Mouse (Mus musculus): ENCODE data around the gene Znhit2. TPM values are rescaled to one million over a fixed set of nuclear protein-coding genes. Genes with fewer than 3 reads are reported as not detected.
"Not testable (repeated sequence)": the region's sequence is repeated elsewhere in the genome, so short reads cannot be mapped to it uniquely, and the experiment has no call there.

Znhit2 gene
- polyA plus RNA-seq, 1 experiment = 58.9 TPM

DNA sequence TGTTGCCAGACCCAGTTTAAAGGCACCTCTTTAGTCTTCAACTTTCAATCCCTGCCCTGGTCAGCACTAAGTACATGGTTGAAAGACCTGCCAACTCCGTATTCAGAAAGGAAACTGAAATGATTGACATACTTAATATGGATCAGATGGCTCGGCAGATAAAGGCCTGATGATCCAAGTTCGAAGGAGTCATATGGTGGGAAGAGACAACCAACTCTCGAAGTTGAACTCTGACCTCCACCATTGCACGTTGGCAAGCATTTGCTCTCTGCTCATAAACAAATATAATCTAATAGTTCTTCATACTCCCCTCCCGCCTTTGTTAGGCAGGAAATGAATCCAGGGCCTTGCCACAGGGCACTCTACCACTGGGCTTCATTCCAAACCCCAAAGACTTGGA is 32.0 kb upstream of the Znhit2 start:
- no peak for TF ChIP-seq POLR2A (IDR thresholded peaks at IDR 0.05; ENCODE audit: extremely low read depth, insufficient read depth, low read length)
- TF ChIP-seq CTCF (IDR thresholded peaks at IDR 0.05; ENCODE audit: extremely low read depth, insufficient read depth, low read length) = no peak
- H3K4me3 ChIP-seq (ENCODE audit: insufficient read depth, low read length) = no peak overlapping the region
- H3K27ac ChIP-seq (ENCODE audit: insufficient read depth, low read length) = no peak overlapping the region
- H3K4me1 ChIP-seq (ENCODE audit: control insufficient read depth, insufficient read depth, low read length) = no peaks in the 10 kb centered on the region

DNA sequence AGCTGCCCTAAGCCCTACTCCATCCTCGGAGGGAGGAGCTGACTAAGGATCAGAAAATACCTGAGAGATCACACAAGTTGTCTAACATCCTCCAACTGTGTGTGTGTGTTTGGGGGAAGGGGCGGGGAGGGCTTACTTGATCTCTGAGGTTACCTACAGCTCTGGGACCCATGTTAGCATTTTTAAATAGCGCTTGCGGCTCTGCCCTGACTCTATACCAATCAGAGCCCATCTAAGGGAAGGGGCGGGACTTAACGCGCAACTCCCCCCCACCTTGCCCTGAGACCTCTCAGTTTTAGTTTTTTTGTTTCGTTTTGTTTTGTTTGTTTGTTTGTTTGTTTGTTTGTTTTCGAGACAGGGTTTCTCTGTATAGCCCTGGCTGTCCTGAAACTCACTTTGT is 31.6 kb upstream of the Znhit2 start:
- TF ChIP-seq POLR2A (IDR thresholded peaks at IDR 0.05; ENCODE audit: extremely low read depth, insufficient read depth, low read length) = no peak
- TF ChIP-seq CTCF (IDR thresholded peaks at IDR 0.05; ENCODE audit: extremely low read depth, insufficient read depth, low read length) = no peak
- Histone ChIP-seq H3K4me3 (ENCODE audit: insufficient read depth, low read length) (no peak overlapping the region), H3K27ac (ENCODE audit: insufficient read depth, low read length) (no peak overlapping the region), H3K4me1 (ENCODE audit: control insufficient read depth, insufficient read depth, low read length) (no peaks in the 10 kb centered on the region)

- Histone ChIP-seq H3K27ac (ENCODE audit: insufficient read depth, low read length) (no peak overlapping the region), H3K4me1 (ENCODE audit: control insufficient read depth, insufficient read depth, low read length) (no peaks in the 10 kb centered on the region), H3K4me3 (ENCODE audit: insufficient read depth, low read length) (no peak overlapping the region)
- TF ChIP-seq POLR2A (IDR thresholded peaks at IDR 0.05; ENCODE audit: extremely low read depth, insufficient read depth, low read length) = no peak
Observed at GRCm38 (mm10) chr19:6030520-6031280, 30.3 kb upstream of the Znhit2 start.

GRCm38 (mm10) chr19:6035966-6036585 is 24.9 kb upstream of the Znhit2 start:
- H3K27ac ChIP-seq (ENCODE audit: insufficient read depth, low read length) = no peak overlapping the region
- no peak for TF ChIP-seq CTCF (IDR thresholded peaks at IDR 0.05; ENCODE audit: extremely low read depth, insufficient read depth, low read length)
- no peak for TF ChIP-seq POLR2A (IDR thresholded peaks at IDR 0.05; ENCODE audit: extremely low read depth, insufficient read depth, low read length)
- no peaks in the 10 kb centered on the region for H3K4me1 ChIP-seq (ENCODE audit: control insufficient read depth, insufficient read depth, low read length)
- H3K4me3 ChIP-seq (ENCODE audit: insufficient read depth, low read length) = no peak overlapping the region

GRCm38 (mm10) chr19:6037695-6038094 is 23.3 kb upstream of the Znhit2 start:
- no peak overlapping the region for H3K4me3 ChIP-seq (ENCODE audit: insufficient read depth, low read length)
- no peak for TF ChIP-seq POLR2A (IDR thresholded peaks at IDR 0.05; ENCODE audit: extremely low read depth, insufficient read depth, low read length)
- no peak for TF ChIP-seq CTCF (IDR thresholded peaks at IDR 0.05; ENCODE audit: extremely low read depth, insufficient read depth, low read length)
- H3K4me1 ChIP-seq (ENCODE audit: control insufficient read depth, insufficient read depth, low read length) = no peaks in the 10 kb centered on the region
- H3K27ac ChIP-seq (ENCODE audit: insufficient read depth, low read length) = no peak overlapping the region

DNA sequence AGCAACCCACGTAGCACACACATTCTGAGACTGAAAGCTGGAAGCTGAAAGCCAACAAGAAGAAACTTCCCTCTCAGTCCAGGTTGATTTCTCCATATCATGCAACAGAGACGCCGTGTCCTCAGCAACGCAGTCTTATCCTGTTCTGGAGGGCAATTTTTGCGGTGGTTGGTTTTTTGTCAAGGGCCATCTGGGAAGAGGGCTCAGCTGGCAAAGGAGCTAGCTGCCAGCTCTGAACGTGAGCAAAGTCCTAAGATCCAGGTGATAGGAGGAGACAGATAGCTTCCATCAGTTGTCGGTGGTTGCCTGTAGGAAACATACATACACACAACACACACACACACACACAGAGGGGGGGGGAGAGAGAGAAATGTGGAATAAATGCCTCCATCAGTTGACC is 22.7 kb upstream of the Znhit2 start:
- TF ChIP-seq CTCF (IDR thresholded peaks at IDR 0.05; ENCODE audit: extremely low read depth, insufficient read depth, low read length) (no peak), POLR2A (IDR thresholded peaks at IDR 0.05; ENCODE audit: extremely low read depth, insufficient read depth, low read length) (no peak)
- Histone ChIP-seq H3K4me1 (ENCODE audit: control insufficient read depth, insufficient read depth, low read length) (no peaks in the 10 kb centered on the region), H3K4me3 (ENCODE audit: insufficient read depth, low read length) (no peak overlapping the region), H3K27ac (ENCODE audit: insufficient read depth, low read length) (no peak overlapping the region)

DNA sequence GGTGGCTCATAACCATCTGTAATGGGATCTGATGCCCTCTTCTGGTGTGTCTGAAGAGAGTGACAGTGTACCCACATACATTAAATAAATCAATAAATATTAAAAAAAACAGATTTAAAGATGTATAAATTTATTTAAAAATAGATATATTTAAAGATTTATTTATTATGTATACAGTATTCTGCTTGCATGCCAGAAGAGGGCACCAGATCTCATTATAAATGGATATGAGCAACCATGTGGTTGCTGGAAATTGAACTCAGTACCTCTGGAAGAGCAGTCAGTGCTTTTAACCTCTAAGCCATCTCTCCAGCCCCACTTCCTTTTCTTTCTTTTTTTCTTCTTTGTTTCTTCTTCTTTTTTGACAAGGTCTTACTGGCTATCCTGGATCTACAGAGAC is 21.0 kb upstream of the Znhit2 start:
- no peak overlapping the region for H3K27ac ChIP-seq (ENCODE audit: insufficient read depth, low read length)
- TF ChIP-seq POLR2A (IDR thresholded peaks at IDR 0.05; ENCODE audit: extremely low read depth, insufficient read depth, low read length) (no peak), CTCF (IDR thresholded peaks at IDR 0.05; ENCODE audit: extremely low read depth, insufficient read depth, low read length) (no peak)
- no peak overlapping the region for H3K4me3 ChIP-seq (ENCODE audit: insufficient read depth, low read length)
- H3K4me1 ChIP-seq (ENCODE audit: control insufficient read depth, insufficient read depth, low read length) = no peaks in the 10 kb centered on the region

DNA sequence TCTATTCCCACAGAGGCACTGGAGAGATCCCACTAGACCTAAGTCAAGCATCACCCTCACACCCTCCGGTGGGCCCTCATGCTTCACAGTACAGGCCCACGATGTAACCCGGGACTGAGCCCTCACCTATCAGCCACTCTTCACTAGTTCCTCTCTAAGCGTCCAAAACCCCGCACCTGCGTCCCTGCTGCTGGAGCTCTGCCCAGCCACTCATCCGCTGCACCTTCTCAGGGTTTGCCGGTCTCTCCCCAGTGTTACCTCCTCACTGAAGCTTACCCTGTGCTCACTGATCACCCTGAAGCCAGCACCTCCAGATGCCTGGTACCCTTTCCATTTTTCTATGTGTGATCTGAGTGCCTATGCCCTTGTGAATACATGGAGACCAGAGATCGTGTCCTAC is 18.7 kb upstream of the Znhit2 start:
- no peak overlapping the region for H3K27ac ChIP-seq (ENCODE audit: insufficient read depth, low read length)
- 0 out of 2 replicates have a peak, but pooled peaks cover 2% of the 10 kb centered on the region for H3K4me1 ChIP-seq (ENCODE audit: control insufficient read depth, insufficient read depth, low read length)
- TF ChIP-seq CTCF (IDR thresholded peaks at IDR 0.05; ENCODE audit: extremely low read depth, insufficient read depth, low read length) = no peak
- TF ChIP-seq POLR2A (IDR thresholded peaks at IDR 0.05; ENCODE audit: extremely low read depth, insufficient read depth, low read length) = no peak
- no peak overlapping the region for H3K4me3 ChIP-seq (ENCODE audit: insufficient read depth, low read length)

- H3K4me1 ChIP-seq (ENCODE audit: control insufficient read depth, insufficient read depth, low read length); H3K27ac ChIP-seq (ENCODE audit: insufficient read depth, low read length); H3K4me3 ChIP-seq (ENCODE audit: insufficient read depth, low read length): not testable (repeated sequence)
Observed at GRCm38 (mm10) chr19:6044102-6044501, 16.9 kb upstream of the Znhit2 start.

Data from cortical plate, adult 2 months (tissue).